Mouse (Mus musculus) urinary bladder, adult 2 months (tissue): Measurements from ENCODE around the gene 2810021J22Rik. TPM values are rescaled to one million over a fixed set of nuclear protein-coding genes. Genes with fewer than 3 reads are reported as not detected.
"Not testable (repeated sequence)": the region's sequence is repeated elsewhere in the genome, so short reads cannot be mapped to it uniquely, and the experiment has no call there.

Experiments
- DNase-seq: peaks from one replicate; pipeline ENCODE4 v3.0.0; 2022; ENCODE audit warnings: low spot score
- polyA plus RNA-seq: library from polyadenylated mRNA; depleted of rRNA; stranded (reverse); fragments of >200 nt; gene quantifications from 2 replicates; pipeline ENCODE4 v1.2.3, GENCODE M21; 2012; rRNA removed

Gene 2810021J22Rik
- 4.6 and 4.9 TPM in 2 replicates for polyA plus RNA-seq

- DNase-seq = peak; percentile 65
Observed at GRCm38 (mm10) chr11:58867039-58867953, at the start of gene 2810021J22Rik. Gene 2810021J22Rik (plus strand): TSS chr11:58867216.

GRCm38 (mm10) chr11:58828937-58829336 is 38.1 kb upstream of the 2810021J22Rik start, which contains the start of gene Olfr312:
Gene Olfr312 (plus strand): TSS chr11:58829237.
- DNase-seq = not testable (repeated sequence)

GRCm38 (mm10) chr11:58829764-58830163 is 37.3 kb upstream of the 2810021J22Rik start:
- no peak for DNase-seq

- not testable (repeated sequence) for DNase-seq
Observed at GRCm38 (mm10) chr11:58832541-58832940, 34.5 kb upstream of the 2810021J22Rik start.

- not testable (repeated sequence) for DNase-seq
Observed at GRCm38 (mm10) chr11:58838951-58839350, 28.1 kb upstream of the 2810021J22Rik start, which contains the start of gene Olfr311. Gene Olfr311 (plus strand): TSS chr11:58839251.

- DNase-seq = peak; percentile 47
Observed at GRCm38 (mm10) chr11:58846919-58847461, 20.0 kb upstream of the 2810021J22Rik start, which contains the start of gene Gm12258. Gene Gm12258 (plus strand): TSS chr11:58847158.

- DNase-seq = no peak
Observed at GRCm38 (mm10) chr11:58847636-58848035, 19.4 kb upstream of the 2810021J22Rik start.

- DNase-seq = no peak
Observed at GRCm38 (mm10) chr11:58849731-58850130, 17.3 kb upstream of the 2810021J22Rik start.

- no peak for DNase-seq
Observed at GRCm38 (mm10) chr11:58860744-58861143, 6.3 kb upstream of the 2810021J22Rik start.

- no peak for DNase-seq
Observed at GRCm38 (mm10) chr11:58867954-58868330, 926 bp downstream of the 2810021J22Rik start.

GRCm38 (mm10) chr11:58870961-58871360 is 3.9 kb downstream of the 2810021J22Rik start:
- DNase-seq = no peak

GRCm38 (mm10) chr11:58883756-58884155 is 16.7 kb downstream of the 2810021J22Rik start:
- no peak for DNase-seq

- no peak for DNase-seq
Observed at GRCm38 (mm10) chr11:58890511-58890910, 23.5 kb downstream of the 2810021J22Rik start.

- DNase-seq = no peak
Observed at GRCm38 (mm10) chr11:58894456-58894855, 27.4 kb downstream of the 2810021J22Rik start.

GRCm38 (mm10) chr11:58897485-58897884 is 30.5 kb downstream of the 2810021J22Rik start:
- no peak for DNase-seq

GRCm38 (mm10) chr11:58901080-58901479 is 34.1 kb downstream of the 2810021J22Rik start:
- no peak for DNase-seq

GRCm38 (mm10) chr11:58903511-58904409 is 36.7 kb downstream of the 2810021J22Rik start, which contains the start of gene Zfp39:
Gene Zfp39 (minus strand): TSS chr11:58904225.
- DNase-seq = peak; percentile 89

- no peak for DNase-seq
Observed at GRCm38 (mm10) chr11:58904410-58904718, 37.3 kb downstream of the 2810021J22Rik start.

- DNase-seq = no peak
Observed at GRCm38 (mm10) chr11:58904838-58905237, 37.8 kb downstream of the 2810021J22Rik start.

GRCm38 (mm10) chr11:58913776-58914175 is 46.8 kb downstream of the 2810021J22Rik start:
- DNase-seq = no peak

GRCm38 (mm10) chr11:58914461-58915028 is 47.5 kb downstream of the 2810021J22Rik start:
- no peak for DNase-seq
